Mouse (Mus musculus) layer of hippocampus, adult 9-11 months (tissue): ENCODE measurements at regions not wholly inside any gene's neighbourhood (a gene's known extent, or its start where the extent isn't known, plus 50 kb on each side); places are given as distances from the start of the nearest gene placed in this dataset.

ENCODE experiments used
- DNase-seq: peaks from one replicate; pipeline ENCODE4 v3.0.0; 2022

DNA sequence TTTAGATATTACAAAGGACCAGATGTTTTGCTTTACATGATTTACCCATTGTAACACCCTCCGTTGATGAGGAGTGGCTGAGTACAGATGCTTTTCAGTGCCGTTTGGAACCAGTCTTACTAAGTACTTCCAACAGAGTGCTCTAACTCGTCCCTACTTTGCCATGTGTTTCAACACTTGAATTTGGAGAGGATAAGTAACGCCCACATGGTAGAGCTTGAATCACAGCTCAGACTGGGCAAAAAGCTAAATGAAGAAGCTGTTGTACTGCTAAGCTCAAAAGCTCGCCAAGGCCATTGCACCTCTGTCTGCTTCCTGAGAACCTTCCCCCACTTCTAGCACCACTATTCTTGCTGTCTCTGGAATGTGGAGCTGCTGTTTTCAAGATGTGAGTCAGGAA is 471.1 kb downstream of the Nfib start:
- peak; percentile 42 for DNase-seq

GRCm38 (mm10) chr4:82226197-82227119 is 479.1 kb downstream of the Nfib start:
- no peak for DNase-seq

GRCm38 (mm10) chr4:82220724-82221123 is 484.8 kb downstream of the Nfib start:
- no peak for DNase-seq

GRCm38 (mm10) chr4:82220120-82220714 is 485.3 kb downstream of the Nfib start:
- DNase-seq = no peak

- no peak for DNase-seq
Measured at GRCm38 (mm10) chr4:82218616-82219015, 486.9 kb downstream of the Nfib start.

- DNase-seq = peak; percentile 18
Measured at GRCm38 (mm10) chr4:82207031-82207430, 498.5 kb downstream of the Nfib start.

- DNase-seq = no peak
Measured at GRCm38 (mm10) chr4:82200306-82200705, 505.2 kb downstream of the Nfib start.

DNA sequence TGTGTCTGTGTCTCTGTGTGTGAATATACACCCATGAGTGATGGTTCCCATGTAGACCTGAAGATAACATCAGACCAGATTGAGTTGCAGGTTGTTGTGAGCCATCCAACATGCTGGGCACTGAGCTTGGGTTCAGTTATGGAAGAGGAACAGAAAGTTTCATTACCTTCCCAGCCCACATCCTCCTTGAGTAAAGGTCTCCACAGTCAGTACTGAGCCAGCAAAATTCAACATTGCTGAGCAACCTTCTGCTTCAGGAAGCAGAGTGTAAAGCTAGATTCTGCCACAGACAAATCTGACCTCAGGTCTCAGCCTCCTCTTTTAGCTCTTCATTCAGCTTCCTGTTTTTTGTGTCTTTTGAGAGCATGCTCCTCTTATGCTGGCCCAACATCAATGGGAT is 506.4 kb downstream of the Nfib start:
- DNase-seq = no peak

GRCm38 (mm10) chr4:82197611-82198010 is 507.9 kb downstream of the Nfib start:
- DNase-seq = peak; percentile 29

GRCm38 (mm10) chr4:82196024-82196647 is 509.4 kb downstream of the Nfib start:
- no peak for DNase-seq

DNA sequence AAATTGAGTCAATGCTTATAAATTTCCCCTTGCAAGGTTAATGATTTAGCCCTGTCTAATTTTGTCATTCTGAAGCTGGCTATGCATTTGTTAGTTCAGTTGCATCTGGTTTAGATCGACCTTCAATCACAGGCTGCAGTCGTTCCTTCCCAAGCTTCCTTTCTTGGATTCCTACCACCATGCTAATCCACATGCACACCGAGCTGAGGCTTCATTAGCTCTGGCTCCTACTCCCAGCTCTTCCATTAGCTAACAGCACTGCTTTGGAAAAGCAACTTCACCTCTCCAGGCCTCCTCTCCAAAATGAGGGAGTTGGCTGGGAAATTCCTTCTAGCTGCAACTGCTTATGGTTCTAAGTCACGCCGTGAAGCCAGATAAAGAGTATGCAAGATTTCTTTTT is 511.6 kb downstream of the Nfib start:
- DNase-seq = no peak

DNA sequence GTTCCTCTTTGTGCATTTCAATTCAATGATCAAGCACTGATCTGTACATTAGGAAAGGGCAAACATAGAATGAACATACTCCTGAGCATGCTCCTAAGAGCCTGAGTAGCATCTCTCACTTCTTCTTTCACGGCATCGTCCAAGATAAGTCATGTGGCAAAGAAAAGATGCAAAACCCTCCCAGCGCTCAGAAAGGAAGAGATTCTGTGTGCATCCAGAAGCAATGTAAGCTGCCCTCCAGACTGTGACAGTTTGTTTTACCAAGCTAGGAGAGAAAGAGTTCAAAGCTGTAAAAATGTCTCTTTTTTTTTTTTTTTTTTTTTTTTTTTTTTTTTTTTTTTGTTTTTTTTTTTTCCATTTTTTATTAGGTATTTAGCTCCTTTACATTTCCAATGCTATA is 518.7 kb downstream of the Nfib start:
- no peak for DNase-seq

- no peak for DNase-seq
Measured at GRCm38 (mm10) chr4:82183974-82184373, 521.6 kb downstream of the Nfib start.

DNA sequence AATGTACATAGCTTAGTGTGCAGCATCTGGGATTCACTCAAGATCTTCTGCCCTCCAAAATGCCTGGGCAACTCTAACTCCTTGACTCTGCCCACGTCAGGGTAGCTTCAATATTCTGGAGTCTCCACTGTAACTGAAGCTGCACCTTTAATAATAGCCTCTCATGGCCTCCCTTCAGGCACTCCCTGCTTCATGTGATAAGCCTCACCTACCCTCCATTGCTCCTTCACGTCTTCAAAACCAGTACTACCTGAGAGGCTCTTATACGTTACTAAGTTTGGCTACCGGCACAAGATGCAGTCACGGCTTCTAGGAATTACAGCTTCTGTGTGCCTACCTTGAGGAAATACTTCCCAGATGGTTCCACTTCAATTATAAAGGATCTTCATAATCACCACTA is 527.4 kb downstream of the Nfib start:
- DNase-seq = no peak

DNA sequence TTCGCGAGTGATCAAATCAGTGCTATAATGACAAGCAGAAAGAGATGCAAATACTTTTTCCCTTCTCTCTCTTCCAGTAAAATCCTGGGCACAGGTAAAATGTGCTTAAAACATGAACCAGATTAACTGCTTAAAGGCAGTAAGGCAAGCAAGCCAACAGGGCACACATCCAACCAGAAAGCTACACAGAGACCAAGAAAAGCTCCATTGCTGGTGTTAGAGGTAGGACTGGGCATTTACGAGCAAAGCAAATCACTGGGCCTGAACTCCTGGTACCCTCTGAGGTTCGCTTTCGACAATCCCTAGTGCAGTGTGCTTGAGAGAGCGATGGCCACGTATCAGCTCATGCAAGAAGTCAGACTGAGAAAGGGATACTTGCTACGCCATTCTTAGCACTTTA is 528.8 kb downstream of the Nfib start:
- no peak for DNase-seq

GRCm38 (mm10) chr4:82173461-82174085 is 532.0 kb downstream of the Nfib start:
- DNase-seq = no peak

- DNase-seq = no peak
Measured at GRCm38 (mm10) chr4:82170930-82171329, 534.6 kb downstream of the Nfib start.

DNA sequence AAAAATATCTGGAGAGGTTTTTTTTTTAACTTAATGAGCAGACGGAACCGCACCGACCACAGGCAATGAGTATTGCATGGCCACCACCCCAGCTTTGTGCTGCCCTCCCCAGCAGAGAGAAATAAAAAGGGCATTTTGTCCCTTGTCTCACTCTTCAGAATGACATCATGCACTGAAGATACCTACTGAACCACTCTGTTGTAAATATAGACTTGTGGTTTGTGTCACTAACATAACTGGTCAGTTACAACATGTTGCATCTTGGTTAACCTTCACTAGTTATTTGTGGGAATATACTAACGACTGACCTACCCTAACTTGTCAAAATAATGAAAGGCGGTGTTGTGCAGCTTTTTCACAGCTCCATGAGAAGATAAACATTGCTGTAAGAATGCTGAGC is 537.5 kb downstream of the Nfib start:
- no peak for DNase-seq

GRCm38 (mm10) chr4:82167396-82167795 is 538.2 kb downstream of the Nfib start:
- no peak for DNase-seq

- no peak for DNase-seq
Measured at GRCm38 (mm10) chr4:82166826-82167225, 538.7 kb downstream of the Nfib start.

DNA sequence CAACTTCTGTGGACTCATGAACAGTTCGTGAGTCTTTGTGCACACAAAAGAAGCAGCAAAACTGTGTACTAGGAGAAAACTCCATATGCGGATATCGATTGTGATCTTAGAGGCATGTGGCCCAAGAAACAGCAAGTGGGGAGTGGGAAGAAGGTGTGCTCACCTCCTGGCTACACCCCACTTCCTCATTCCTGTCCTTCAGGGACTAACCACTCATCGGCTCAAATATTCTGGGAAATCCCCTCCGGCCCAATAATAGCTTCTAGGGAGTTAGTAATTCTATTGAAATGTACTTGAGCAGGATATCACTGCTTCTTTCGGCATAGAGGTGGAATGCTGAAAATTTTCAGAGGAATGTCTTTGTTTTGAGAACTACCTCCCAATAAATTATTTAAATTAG is 539.5 kb downstream of the Nfib start:
- DNase-seq = no peak

- DNase-seq = no peak
Measured at GRCm38 (mm10) chr4:82164058-82164457, 541.5 kb downstream of the Nfib start.

DNA sequence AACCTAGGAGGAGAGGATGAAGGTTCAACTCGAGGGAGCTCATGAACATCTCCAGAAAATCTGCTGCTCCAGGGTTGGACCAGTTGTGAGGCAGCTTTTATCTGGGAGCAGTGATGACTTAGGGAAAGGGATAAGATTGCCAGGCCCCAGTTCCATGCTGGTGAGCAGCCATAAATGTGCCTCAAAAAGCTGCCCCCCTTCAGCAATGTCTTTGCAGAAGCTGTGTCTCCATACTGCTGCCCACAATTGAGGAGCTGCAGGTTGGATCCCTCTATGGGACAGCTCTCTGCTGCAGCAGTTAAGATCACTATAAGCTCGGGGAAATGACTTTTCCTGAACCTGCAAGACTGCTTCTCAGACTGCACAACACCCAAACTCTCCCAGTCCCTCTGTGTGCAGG is 543.7 kb downstream of the Nfib start:
- no peak for DNase-seq

DNA sequence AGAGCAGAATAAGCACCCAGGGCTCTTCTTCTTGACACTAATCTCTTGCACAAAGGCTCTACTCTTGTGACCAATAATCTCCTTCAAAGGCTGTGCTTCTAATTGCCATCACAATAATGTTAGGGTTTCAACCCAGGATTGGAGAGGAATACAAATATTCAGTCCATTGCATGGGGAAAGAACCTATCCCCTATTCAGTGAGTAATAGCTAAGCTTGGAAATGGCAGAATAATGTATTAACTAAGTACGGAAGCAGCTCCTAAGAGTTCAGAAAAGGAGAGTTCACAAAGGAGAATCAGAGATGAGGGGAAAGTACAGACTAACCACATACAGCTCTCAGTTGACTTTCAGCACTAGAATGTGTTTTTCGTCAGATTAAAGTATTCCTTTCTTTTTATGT is 544.3 kb downstream of the Nfib start:
- DNase-seq = no peak
